Mouse (Mus musculus) ES-Bruce4 (cell line): ENCODE results near the gene Slc37a1. TPM values are rescaled to one million over a fixed set of nuclear protein-coding genes. Genes with fewer than 3 reads are reported as not detected.
A peak's percentile ranks its signal among the peaks of the same experiment; 100 is the strongest.

ENCODE experiments used
- H3K27ac ChIP-seq: 2 replicates; pipeline ENCODE4 v1.5.1; 2012; ENCODE audit warnings: low read length, inconsistent platforms; ENCODE audit not compliant: insufficient read depth
- H3K27me3 ChIP-seq: 2 replicates; pipeline ENCODE4 v1.6.1; 2012; ENCODE audit warnings: mild to moderate bottlenecking, low read length, inconsistent platforms; ENCODE audit not compliant: control insufficient read depth, poor library complexity, insufficient read depth, severe bottlenecking
- H3K36me3 ChIP-seq: 2 replicates; pipeline ENCODE4 v1.6.1; 2012; ENCODE audit warnings: inconsistent platforms, mild to moderate bottlenecking, low read length, moderate library complexity; ENCODE audit not compliant: control insufficient read depth, poor library complexity, insufficient read depth, severe bottlenecking
- H3K4me1 ChIP-seq: one replicate; pipeline ENCODE4 v1.8.1; 2011; ENCODE audit warnings: low read length; ENCODE audit not compliant: control insufficient read depth, insufficient read depth
- H3K4me3 ChIP-seq: 2 replicates; pipeline ENCODE4 v1.5.1; 2011; ENCODE audit warnings: low read depth, mild to moderate bottlenecking, low read length
- H3K9ac ChIP-seq: 2 replicates; pipeline ENCODE4 v1.6.1; 2012; ENCODE audit warnings: low read depth, mild to moderate bottlenecking, inconsistent platforms; ENCODE audit not compliant: poor library complexity, severe bottlenecking
- H3K9me3 ChIP-seq: replicated peaks from 2 replicates; pipeline ENCODE4 v1.6.1; 2012; ENCODE audit warnings: mild to moderate bottlenecking, low read length, inconsistent platforms; ENCODE audit not compliant: control insufficient read depth, poor library complexity, insufficient read depth, severe bottlenecking
- CTCF ChIP-seq: IDR thresholded peaks from one replicate; pipeline ENCODE4 v1.8.1; 2011; ENCODE audit warnings: low read depth, low read length
- EP300 ChIP-seq: IDR thresholded peaks from 2 replicates; pipeline ENCODE4 v1.6.1; 2011; ENCODE audit warnings: low read depth, low read length; ENCODE audit not compliant: insufficient read depth
- POLR2A ChIP-seq: IDR thresholded peaks from one replicate; pipeline ENCODE4 v1.8.1; 2011; ENCODE audit warnings: low read length; ENCODE audit not compliant: insufficient read depth
- polyA plus RNA-seq: library from polyadenylated mRNA; stranded (reverse); fragments of >200 nt; gene quantifications from 2 replicates; pipeline ENCODE4 v1.2.4, GENCODE M21; 2011; ENCODE audit warnings: low read depth; ENCODE audit not compliant: missing spikeins, insufficient read depth, insufficient read length

The Slc37a1 gene
- polyA plus RNA-seq, result 13.4 and 14.6 TPM in 2 replicates

DNA sequence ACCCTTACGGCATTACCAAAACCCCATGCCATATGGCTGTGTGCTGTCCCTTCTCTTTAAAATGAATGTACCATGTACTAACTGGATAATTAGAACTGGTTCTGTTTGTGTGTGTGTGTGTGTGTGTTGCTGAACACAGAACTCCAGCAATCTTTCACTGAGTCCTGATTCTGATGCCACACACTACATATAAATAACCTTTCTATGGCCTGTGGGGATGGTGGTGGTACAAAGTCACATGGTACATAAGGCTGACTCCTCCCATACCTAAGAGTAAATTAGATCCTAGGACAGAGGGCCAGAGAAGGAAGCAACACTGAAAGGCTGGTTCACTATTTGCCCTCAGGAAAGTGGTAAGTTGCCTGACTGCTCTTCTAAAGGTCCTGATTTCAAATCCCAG lies at the start of gene Slc37a1:
Slc37a1 (plus strand) TSS at position 301 of the 400 bp plus-strand sequence.
- Histone ChIP-seq H3K27ac (no peak within 1 kb of the TSS), H3K36me3 (no peaks in the 10 kb centered on the region), H3K27me3 (no peaks in the 10 kb centered on the region), H3K4me3 (peak within 1 kb of the TSS; percentile 97), H3K9me3 (no peaks in the 10 kb centered on the region), H3K4me1 (peaks cover 10% of the 10 kb centered on the region), H3K9ac (peak within 1 kb of the TSS; percentile 56)
- TF ChIP-seq CTCF (no peak), EP300 (no peak), POLR2A (no peak)

DNA sequence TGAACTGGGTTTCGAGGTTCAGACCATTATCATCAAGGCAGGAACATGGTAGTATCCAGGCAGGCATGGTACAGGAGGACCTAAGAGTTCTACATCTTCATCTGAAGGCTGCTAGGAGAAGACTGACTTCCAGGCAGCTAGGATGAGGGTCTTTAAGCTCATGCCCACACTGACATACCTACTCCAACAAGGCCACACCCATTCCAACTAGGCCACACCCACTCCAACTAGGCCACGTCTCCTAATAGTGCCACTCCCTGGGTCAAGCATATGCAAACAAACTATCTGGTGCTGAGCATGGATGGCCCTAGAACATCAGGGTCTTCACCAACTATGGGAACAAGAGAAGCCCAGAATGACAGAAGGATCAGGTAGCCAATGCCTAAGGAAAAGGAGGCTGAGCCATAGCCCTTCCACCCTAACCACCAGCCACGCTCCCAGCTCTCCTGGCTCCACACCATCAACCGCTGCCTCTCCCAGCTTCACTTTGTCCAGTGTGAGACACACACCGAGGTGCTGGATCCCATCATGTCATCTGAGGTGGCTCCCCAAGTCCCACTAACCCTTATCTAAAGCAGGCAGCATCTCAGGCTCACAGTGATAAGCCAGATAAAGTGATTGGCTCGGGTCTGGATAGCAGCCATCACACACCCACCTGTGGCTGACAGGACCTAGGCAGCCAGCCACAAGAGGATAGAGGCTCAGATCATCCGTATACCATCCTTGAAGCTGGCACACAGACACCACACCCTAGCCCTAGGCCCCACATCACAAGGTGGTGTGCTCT lies 48.2 kb upstream of the Slc37a1 start:
- Histone ChIP-seq H3K36me3 (no peaks in the 10 kb centered on the region), H3K9ac (no peak overlapping the region), H3K9me3 (no peaks in the 10 kb centered on the region), H3K27me3 (no peaks in the 10 kb centered on the region), H3K4me3 (no peak overlapping the region), H3K27ac (no peak overlapping the region), H3K4me1 (no peaks in the 10 kb centered on the region)
- TF ChIP-seq POLR2A, result no peak
- TF ChIP-seq EP300, result no peak
- no peak for TF ChIP-seq CTCF

DNA sequence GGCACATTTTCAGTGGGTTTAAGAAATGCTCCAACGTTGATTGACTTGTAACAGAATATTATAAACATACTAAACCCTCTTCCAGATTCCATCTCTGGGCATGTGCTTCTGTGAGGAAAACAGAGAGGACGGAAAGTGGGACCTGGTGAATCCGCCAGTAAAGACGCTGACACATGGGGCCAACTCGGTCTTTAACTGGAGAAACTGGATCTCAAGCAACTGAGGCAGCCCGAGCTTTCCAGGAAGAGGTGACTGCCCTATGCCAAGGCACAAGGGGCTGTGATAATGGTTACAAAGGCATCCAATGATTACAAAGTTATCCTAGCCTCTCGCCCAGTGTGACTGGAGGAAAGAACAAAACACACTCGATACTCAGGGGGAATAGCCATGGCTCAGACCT lies 45.4 kb upstream of the Slc37a1 start:
- Histone ChIP-seq H3K9me3 (no peaks in the 10 kb centered on the region), H3K4me1 (no peaks in the 10 kb centered on the region), H3K4me3 (no peak overlapping the region), H3K27ac (no peak overlapping the region), H3K36me3 (no peaks in the 10 kb centered on the region), H3K9ac (no peak overlapping the region), H3K27me3 (no peaks in the 10 kb centered on the region)
- TF ChIP-seq POLR2A (no peak), EP300 (no peak), CTCF (no peak)

DNA sequence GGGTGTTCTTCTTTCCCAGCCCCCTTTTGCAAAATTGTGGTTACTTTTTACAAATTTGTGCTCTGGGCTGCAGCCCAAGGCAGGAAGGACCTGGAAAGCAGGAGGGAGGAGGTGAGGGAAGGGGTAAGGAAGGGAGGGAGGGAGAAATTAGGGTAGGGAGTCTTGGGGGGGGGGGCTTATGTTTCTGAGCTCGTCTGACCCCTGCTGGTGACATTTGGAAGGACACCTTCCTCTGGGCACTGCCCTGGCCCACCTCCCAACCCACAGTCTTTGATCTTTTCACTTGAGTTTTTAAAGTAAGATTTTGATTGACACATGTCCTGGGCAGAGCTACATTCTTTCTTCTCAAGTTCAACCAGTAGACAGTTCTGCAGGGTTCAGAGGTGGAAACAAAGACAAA lies 43.8 kb upstream of the Slc37a1 start:
- Histone ChIP-seq H3K4me3 (no peak overlapping the region), H3K9me3 (no peaks in the 10 kb centered on the region), H3K27me3 (no peaks in the 10 kb centered on the region), H3K27ac (no peak overlapping the region), H3K36me3 (no peaks in the 10 kb centered on the region), H3K9ac (no peak overlapping the region), H3K4me1 (no peaks in the 10 kb centered on the region)
- TF ChIP-seq CTCF, result peak; percentile 65
- TF ChIP-seq POLR2A, result no peak

DNA sequence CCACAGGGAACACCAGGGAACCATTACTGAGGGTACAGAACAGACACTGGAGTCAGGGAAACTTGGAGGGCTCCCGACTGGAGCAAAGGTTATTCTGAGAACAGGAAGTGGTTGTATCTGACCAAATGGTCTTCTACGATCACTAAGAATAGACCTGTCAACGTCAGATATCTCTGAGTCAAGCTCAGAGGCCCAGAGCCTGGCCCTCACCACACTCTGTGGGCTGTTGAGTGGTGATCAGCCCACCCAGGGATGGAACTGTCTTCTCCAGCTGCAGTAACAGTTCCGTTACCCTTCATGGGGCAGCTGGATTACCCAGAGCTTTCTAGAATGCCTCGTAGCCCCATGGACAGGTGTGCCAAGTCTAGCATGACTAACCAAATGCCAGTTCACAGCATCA lies 41.3 kb upstream of the Slc37a1 start:
- Histone ChIP-seq H3K9ac (no peak overlapping the region), H3K9me3 (no peaks in the 10 kb centered on the region), H3K4me1 (no peaks in the 10 kb centered on the region), H3K4me3 (no peak overlapping the region), H3K27ac (no peak overlapping the region), H3K36me3 (no peaks in the 10 kb centered on the region), H3K27me3 (no peaks in the 10 kb centered on the region)
- TF ChIP-seq POLR2A (no peak), EP300 (no peak), CTCF (no peak)

DNA sequence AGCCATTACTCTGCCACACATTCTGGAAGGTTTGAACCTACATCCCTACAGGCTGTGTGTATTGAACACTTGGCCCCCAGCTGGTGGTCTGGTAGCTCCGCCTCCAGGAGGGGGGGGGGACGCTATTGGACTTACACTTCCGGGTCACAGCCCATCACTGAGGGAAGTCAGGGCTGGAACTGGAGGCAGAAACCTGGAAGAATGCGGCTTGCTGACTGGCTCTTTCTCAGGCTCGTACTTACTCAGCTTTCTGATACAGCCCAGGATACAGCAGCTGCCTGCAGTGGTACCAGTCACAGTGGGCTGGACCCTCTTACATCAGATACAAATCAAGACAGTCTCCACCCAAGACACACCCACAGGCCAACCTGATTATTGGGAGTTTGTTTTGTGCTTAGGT lies 39.4 kb upstream of the Slc37a1 start:
- Histone ChIP-seq H3K27ac (peak overlapping the region; percentile 86), H3K4me1 (no peaks in the 10 kb centered on the region), H3K4me3 (peak overlapping the region; percentile 82), H3K27me3 (no peaks in the 10 kb centered on the region), H3K9me3 (no peaks in the 10 kb centered on the region), H3K9ac (peak overlapping the region; percentile 80), H3K36me3 (no peaks in the 10 kb centered on the region)
- TF ChIP-seq CTCF, result no peak
- TF ChIP-seq EP300, result peak; percentile 59; the same call in 1 of the 2 replicates
- TF ChIP-seq POLR2A, result no peak
